ENCODE assay signal across 8 mouse cellular contexts in the genomic region with DNA sequence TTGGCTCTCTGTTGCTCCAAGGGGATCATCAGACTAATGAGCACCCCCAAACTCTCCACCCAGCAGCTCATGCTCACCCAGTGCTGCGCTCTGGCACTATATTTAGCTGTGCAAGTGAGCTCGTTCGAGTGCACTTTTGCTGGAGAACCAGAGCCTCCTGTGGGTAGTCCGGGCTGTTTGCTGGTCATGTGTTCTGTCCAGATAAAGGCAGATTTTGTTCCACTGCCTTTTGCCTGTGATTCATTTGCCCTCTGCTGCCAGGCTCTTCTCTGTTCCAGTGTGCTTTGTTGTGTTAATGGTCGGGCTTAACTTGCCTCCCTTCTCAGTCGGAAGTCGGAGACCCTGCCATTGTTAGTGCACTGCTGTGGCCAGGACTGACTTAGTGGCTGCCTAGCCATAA. TPM values are rescaled to one million over a fixed set of nuclear protein-coding genes. Genes with fewer than 3 reads are reported as not detected.
DNase-seq lines count a peak whose midpoint lies in the region; ATAC-seq and TF ChIP-seq lines count a peak whose summit lies in the region.

No protein-coding gene starts in this region.

- H3K9me3 ChIP-seq in lung, embryonic 15.5 days: no peaks in the 10 kb centered on the region
- H3K9me3 ChIP-seq in forebrain, embryonic 10.5 days: no peaks in the 10 kb centered on the region
- H3K9me3 ChIP-seq in hindbrain, embryonic 16.5 days (ENCODE audit: control insufficient read depth, low read length): no peaks in the 10 kb centered on the region

- TF ChIP-seq POLR2A in small intestine, adult 2 months (IDR thresholded peaks at IDR 0.05; ENCODE audit: low read depth, low read length): no peak
- TF ChIP-seq POLR2A in lung, adult 2 months (IDR thresholded peaks at IDR 0.05; ENCODE audit: borderline replicate concordance, extremely low read depth, low read depth, low read length): no peak

- no peak overlapping the region for H3K9ac ChIP-seq in lung, embryonic 15.5 days
- H3K9ac ChIP-seq in hindbrain, embryonic 16.5 days (ENCODE audit: low read depth, low read length): peak overlapping the region; percentile 56

- no peak for ATAC-seq in lung, embryonic 15.5 days (ENCODE audit: borderline replicate concordance, extremely low read depth, low FRiP score, low TSS enrichment)
- no peak for ATAC-seq in hindbrain, embryonic 16.5 days

- no peak overlapping the region for H3K4me3 ChIP-seq in lung, embryonic 15.5 days
- peak overlapping the region; percentile 90; the same call in 1 of the 2 replicates for H3K4me3 ChIP-seq in forebrain, embryonic 10.5 days
- H3K4me3 ChIP-seq in hindbrain, embryonic 16.5 days (ENCODE audit: low read length): peak overlapping the region; percentile 77; the same call in 1 of the 2 replicates
- no peak overlapping the region for H3K4me3 ChIP-seq in small intestine, adult 2 months (ENCODE audit: low read depth, low read length)
- H3K4me3 ChIP-seq in lung, adult 2 months (replicated peaks; ENCODE audit: extremely low read depth, low read depth, low read length): no peak overlapping the region

- H3K27me3 ChIP-seq in lung, embryonic 15.5 days: no peaks in the 10 kb centered on the region
- H3K27me3 ChIP-seq in forebrain, embryonic 10.5 days (ENCODE audit: poor library complexity, severe bottlenecking): no peaks in the 10 kb centered on the region
- H3K27me3 ChIP-seq in hindbrain, embryonic 16.5 days (replicated peaks; ENCODE audit: control insufficient read depth, insufficient read depth, low read length): no peaks in the 10 kb centered on the region
- no peaks in the 10 kb centered on the region for H3K27me3 ChIP-seq in small intestine, adult 2 months (ENCODE audit: control insufficient read depth, insufficient read depth, low read length)

- no peak for DNase-seq in lung, postnatal 10 days
- DNase-seq in forebrain, embryonic 10.5 days (ENCODE audit: extremely low spot score, low spot score): no peak
- no peak for DNase-seq in ovary, postnatal 10 days (ENCODE audit: low spot score)
- DNase-seq in lung, adult 2 months: no peak
- DNase-seq in T-cell, adult 2 months (ENCODE audit: low spot score): no peak

- H3K4me2 ChIP-seq in lung, embryonic 15.5 days: 0 out of 2 replicates have a peak overlapping the region, but pooled peaks have one; percentile 76
- peak overlapping the region; percentile 86 for H3K4me2 ChIP-seq in hindbrain, embryonic 16.5 days (ENCODE audit: low read length)

- peaks cover 23% of the 10 kb centered on the region for H3K4me1 ChIP-seq in lung, embryonic 15.5 days
- peaks cover 47% of the 10 kb centered on the region for H3K4me1 ChIP-seq in forebrain, embryonic 10.5 days
- H3K4me1 ChIP-seq in hindbrain, embryonic 16.5 days (ENCODE audit: control insufficient read depth, insufficient read depth, low read depth, low read length): peaks cover 28% of the 10 kb centered on the region
- H3K4me1 ChIP-seq in small intestine, adult 2 months (ENCODE audit: control insufficient read depth, insufficient read depth, insufficient read length, low read length): peaks cover 21% of the 10 kb centered on the region
- H3K4me1 ChIP-seq in lung, adult 2 months (ENCODE audit: control insufficient read depth, insufficient read depth, low read length): peaks cover 4% of the 10 kb centered on the region; the same call in 1 of the 2 replicates

- H3K36me3 ChIP-seq in lung, embryonic 15.5 days: peaks cover 52% of the 10 kb centered on the region
- peaks cover 65% of the 10 kb centered on the region for H3K36me3 ChIP-seq in forebrain, embryonic 10.5 days (replicated peaks)
- peaks cover 36% of the 10 kb centered on the region for H3K36me3 ChIP-seq in hindbrain, embryonic 16.5 days (ENCODE audit: control insufficient read depth, insufficient read depth, low read length)
- H3K36me3 ChIP-seq in small intestine, adult 2 months (ENCODE audit: control insufficient read depth, insufficient read depth, low read length): peaks cover 33% of the 10 kb centered on the region

- 77% methylated on average over 7 of the region's 7 CpGs for WGBS in lung, embryonic 15.5 days
- WGBS in forebrain, embryonic 10.5 days: 43% methylated on average over 7 of the region's 7 CpGs
- WGBS in hindbrain, embryonic 16.5 days: 14% methylated on average over 7 of the region's 7 CpGs
- WGBS in small intestine, adult 2 months: 79% methylated on average over 7 of the region's 7 CpGs
- 59% methylated on average over 7 of the region's 7 CpGs for WGBS in lung, adult 2 months

- TF ChIP-seq CTCF in small intestine, adult 2 months (IDR thresholded peaks at IDR 0.05; ENCODE audit: extremely low read depth, insufficient read length, insufficient replicate concordance, low read depth, low read length): no peak
- TF ChIP-seq CTCF in lung, adult 2 months (IDR thresholded peaks at IDR 0.05; ENCODE audit: insufficient read depth, low read length): no peak

- peak overlapping the region; percentile 41 for H3K27ac ChIP-seq in lung, embryonic 15.5 days
- peak overlapping the region; percentile 72 for H3K27ac ChIP-seq in forebrain, embryonic 10.5 days
- peak overlapping the region; percentile 75 for H3K27ac ChIP-seq in hindbrain, embryonic 16.5 days (ENCODE audit: low read depth, low read length)
- peak overlapping the region; percentile 62; the same call in 1 of the 2 replicates for H3K27ac ChIP-seq in small intestine, adult 2 months (ENCODE audit: insufficient read depth, low read depth, low read length)

RNA-seq across cellular contexts. Expression of gene Gm17349, which starts 0.4 kb away (rescaled TPM):
- polyA plus RNA-seq in lung, embryonic 15.5 days (2015; fragmentation: Nextera tagmentation; extraction: Ambion mirVana): not detected in 2 replicates
- polyA plus RNA-seq in forebrain, embryonic 10.5 days (2016; fragmentation: Nextera tagmentation; extraction: Ambion mirVana): not detected in 2 replicates
- not detected in 2 replicates for polyA plus RNA-seq in hindbrain, embryonic 16.5 days (2015; fragmentation: Nextera tagmentation; extraction: Ambion mirVana)
- 3.0 TPM in 1 of 2 replicates, not detected in the other for polyA plus RNA-seq in small intestine, adult 2 months (2012; rRNA removed)
- polyA plus RNA-seq in lung, adult 2 months (2012; rRNA removed): 1.0 TPM in 1 of 2 replicates, not detected in the other

RNA-seq across cellular contexts. Expression of gene Smarcd1, which starts 3.0 kb away (rescaled TPM):
- polyA plus RNA-seq in lung, embryonic 15.5 days (2015; fragmentation: Nextera tagmentation; extraction: Ambion mirVana): 41.1 and 50.7 TPM in 2 replicates
- polyA plus RNA-seq in forebrain, embryonic 10.5 days (2016; fragmentation: Nextera tagmentation; extraction: Ambion mirVana): 91.5 TPM in 2 replicates
- polyA plus RNA-seq in hindbrain, embryonic 16.5 days (2015; fragmentation: Nextera tagmentation; extraction: Ambion mirVana): 71.7 and 86.2 TPM in 2 replicates
- 9.5 and 23.8 TPM in 2 replicates for polyA plus RNA-seq in small intestine, adult 2 months (2012; rRNA removed)
- 30.1 and 38.0 TPM in 2 replicates for polyA plus RNA-seq in lung, adult 2 months (2012; rRNA removed)

RNA-seq across cellular contexts. Expression of gene Gpd1, which starts 12.4 kb away (rescaled TPM):
- polyA plus RNA-seq in lung, embryonic 15.5 days (2015; fragmentation: Nextera tagmentation; extraction: Ambion mirVana): 0.82 and 1.1 TPM in 2 replicates
- polyA plus RNA-seq in forebrain, embryonic 10.5 days (2016; fragmentation: Nextera tagmentation; extraction: Ambion mirVana): 0.38 and 0.54 TPM in 2 replicates
- polyA plus RNA-seq in hindbrain, embryonic 16.5 days (2015; fragmentation: Nextera tagmentation; extraction: Ambion mirVana): 3.1 and 4.6 TPM in 2 replicates
- 246 and 260 TPM in 2 replicates for polyA plus RNA-seq in small intestine, adult 2 months (2012; rRNA removed)
- polyA plus RNA-seq in lung, adult 2 months (2012; rRNA removed): 55.2 and 114 TPM in 2 replicates

RNA-seq across cellular contexts. Expression of gene Cox14, which starts 20.5 kb away (rescaled TPM):
- 132 and 137 TPM in 2 replicates for polyA plus RNA-seq in lung, embryonic 15.5 days (2015; fragmentation: Nextera tagmentation; extraction: Ambion mirVana)
- polyA plus RNA-seq in forebrain, embryonic 10.5 days (2016; fragmentation: Nextera tagmentation; extraction: Ambion mirVana): 140 and 146 TPM in 2 replicates
- polyA plus RNA-seq in hindbrain, embryonic 16.5 days (2015; fragmentation: Nextera tagmentation; extraction: Ambion mirVana): 175 and 191 TPM in 2 replicates
- 301 and 397 TPM in 2 replicates for polyA plus RNA-seq in small intestine, adult 2 months (2012; rRNA removed)
- polyA plus RNA-seq in lung, adult 2 months (2012; rRNA removed): 168 and 205 TPM in 2 replicates

RNA-seq across cellular contexts. Expression of gene Asic1, which starts 34.7 kb away (rescaled TPM):
- 1.4 and 1.8 TPM in 2 replicates for polyA plus RNA-seq in lung, embryonic 15.5 days (2015; fragmentation: Nextera tagmentation; extraction: Ambion mirVana)
- polyA plus RNA-seq in forebrain, embryonic 10.5 days (2016; fragmentation: Nextera tagmentation; extraction: Ambion mirVana): 2.2 and 2.4 TPM in 2 replicates
- 45.1 and 59.4 TPM in 2 replicates for polyA plus RNA-seq in hindbrain, embryonic 16.5 days (2015; fragmentation: Nextera tagmentation; extraction: Ambion mirVana)
- 0.30 and 0.70 TPM in 2 replicates for polyA plus RNA-seq in small intestine, adult 2 months (2012; rRNA removed)
- polyA plus RNA-seq in lung, adult 2 months (2012; rRNA removed): 0.18 and 0.19 TPM in 2 replicates

Comparison
In these comparisons a context has a peak if more than half of its experiments do, and no peak if none do; other contexts are left out.
1. RNA of gene Gpd1, which starts 12.4 kb away (polyA plus RNA-seq): 246 to 260 TPM in small intestine, adult 2 months and 55.2 to 114 TPM in lung, adult 2 months; 3.1 to 4.6 TPM in hindbrain, embryonic 16.5 days, 0.82 to 1.1 TPM in lung, embryonic 15.5 days and 0.38 to 0.54 TPM in forebrain, embryonic 10.5 days; every median in the first group is over 10 times any median in the second.
2. H3K4me3 ChIP-seq: peak in forebrain, embryonic 10.5 days (single experiment) and hindbrain, embryonic 16.5 days (single experiment); none in lung, embryonic 15.5 days (single experiment), small intestine, adult 2 months (single experiment) and lung, adult 2 months (single experiment).
3. Peak in every context shown above with its lines, with median percentiles within 50 percentile points of each other: H3K27ac ChIP-seq.